Mouse (Mus musculus): Measurements from ENCODE around the gene Cmtm8. TPM values are rescaled to one million over a fixed set of nuclear protein-coding genes. Genes with fewer than 3 reads are reported as not detected.
A peak's percentile ranks its signal among the peaks of the same experiment; 100 is the strongest.

Gene Cmtm8
- polyA plus RNA-seq, 1 experiment from 2014 or later = 29.3 TPM

- no peaks in the 10 kb centered on the region for H3K9me3 ChIP-seq (ENCODE audit: control insufficient read depth, low read length)
- DNase-seq (ENCODE audit: low spot score) (no peak), ATAC-seq (ENCODE audit: low FRiP score) (no peak)
- 93% methylated on average over 8 of the region's 8 CpGs for WGBS
- no peak overlapping the region for H3K27ac ChIP-seq (ENCODE audit: low read depth, low read length)
- H3K4me3 ChIP-seq (ENCODE audit: low read depth, low read length) = no peak overlapping the region
- H3K9ac ChIP-seq (ENCODE audit: low read depth, low read length) = no peak overlapping the region
- no peaks in the 10 kb centered on the region for H3K4me1 ChIP-seq (replicated peaks; ENCODE audit: control insufficient read depth, insufficient read depth, low read length)
- H3K36me3 ChIP-seq (ENCODE audit: control insufficient read depth, insufficient read depth, low read length) = no peaks in the 10 kb centered on the region
- H3K4me2 ChIP-seq (replicated peaks; ENCODE audit: low read depth, low read length) = no peak overlapping the region
- no peaks in the 10 kb centered on the region for H3K27me3 ChIP-seq (ENCODE audit: control insufficient read depth, insufficient read depth, low read length)
Observed at GRCm38 (mm10) chr9:114829669-114830068, 14.3 kb downstream of the Cmtm8 start.

- no peaks in the 10 kb centered on the region for H3K4me1 ChIP-seq (replicated peaks; ENCODE audit: control insufficient read depth, insufficient read depth, low read length)
- no peak overlapping the region for H3K4me3 ChIP-seq (ENCODE audit: low read depth, low read length)
- H3K9me3 ChIP-seq (ENCODE audit: control insufficient read depth, low read length) = no peaks in the 10 kb centered on the region
- H3K4me2 ChIP-seq (replicated peaks; ENCODE audit: low read depth, low read length) = no peak overlapping the region
- WGBS = 96% methylated on average over 6 of the region's 6 CpGs
- DNase-seq (ENCODE audit: low spot score) = no peak
- H3K27ac ChIP-seq (ENCODE audit: low read depth, low read length) = no peak overlapping the region
- no peaks in the 10 kb centered on the region for H3K36me3 ChIP-seq (ENCODE audit: control insufficient read depth, insufficient read depth, low read length)
- H3K27me3 ChIP-seq (ENCODE audit: control insufficient read depth, insufficient read depth, low read length) = no peaks in the 10 kb centered on the region
- H3K9ac ChIP-seq (ENCODE audit: low read depth, low read length) = no peak overlapping the region
- ATAC-seq (ENCODE audit: low FRiP score) = no peak
Observed at GRCm38 (mm10) chr9:114828377-114828776, 15.6 kb downstream of the Cmtm8 start.

GRCm38 (mm10) chr9:114827242-114827852, 16.6 kb downstream of the Cmtm8 start:
- WGBS = 28% methylated on average over 1 of the region's 1 CpGs

GRCm38 (mm10) chr9:114824166-114824565, 19.8 kb downstream of the Cmtm8 start:
- WGBS = 97% methylated on average over 7 of the region's 7 CpGs
- no peak for ATAC-seq (ENCODE audit: low FRiP score)
- no peaks in the 10 kb centered on the region for H3K27me3 ChIP-seq (ENCODE audit: control insufficient read depth, insufficient read depth, low read length)

More at GRCm38 (mm10) chr9:114827242-114827852, 16.6 kb downstream of the Cmtm8 start:
- H3K4me2 ChIP-seq (replicated peaks; ENCODE audit: low read depth, low read length) = no peak overlapping the region
- no peak for DNase-seq (ENCODE audit: low spot score)
- no peaks in the 10 kb centered on the region for H3K4me1 ChIP-seq (replicated peaks; ENCODE audit: control insufficient read depth, insufficient read depth, low read length)
- no peaks in the 10 kb centered on the region for H3K27me3 ChIP-seq (ENCODE audit: control insufficient read depth, insufficient read depth, low read length)
- no peaks in the 10 kb centered on the region for H3K9me3 ChIP-seq (ENCODE audit: control insufficient read depth, low read length)
- no peaks in the 10 kb centered on the region for H3K36me3 ChIP-seq (ENCODE audit: control insufficient read depth, insufficient read depth, low read length)
- no peak overlapping the region for H3K4me3 ChIP-seq (ENCODE audit: low read depth, low read length)
- H3K27ac ChIP-seq (ENCODE audit: low read depth, low read length) = no peak overlapping the region
- no peak overlapping the region for H3K9ac ChIP-seq (ENCODE audit: low read depth, low read length)
- no peak for ATAC-seq (ENCODE audit: low FRiP score)

GRCm38 (mm10) chr9:114821548-114822289, 22.2 kb downstream of the Cmtm8 start:
- no peaks in the 10 kb centered on the region for H3K36me3 ChIP-seq (ENCODE audit: control insufficient read depth, insufficient read depth, low read length)
- WGBS = 85% methylated on average over 15 of the region's 15 CpGs
- DNase-seq (ENCODE audit: low spot score) = no peak
- H3K27me3 ChIP-seq (ENCODE audit: control insufficient read depth, insufficient read depth, low read length) = no peaks in the 10 kb centered on the region
- no peaks in the 10 kb centered on the region for H3K9me3 ChIP-seq (ENCODE audit: control insufficient read depth, low read length)
- H3K4me3 ChIP-seq (ENCODE audit: low read depth, low read length) = no peak overlapping the region
- no peaks in the 10 kb centered on the region for H3K4me1 ChIP-seq (replicated peaks; ENCODE audit: control insufficient read depth, insufficient read depth, low read length)
- no peak overlapping the region for H3K4me2 ChIP-seq (replicated peaks; ENCODE audit: low read depth, low read length)
- ATAC-seq (ENCODE audit: low FRiP score) = no peak
- no peak overlapping the region for H3K9ac ChIP-seq (ENCODE audit: low read depth, low read length)
- no peak overlapping the region for H3K27ac ChIP-seq (ENCODE audit: low read depth, low read length)

More at GRCm38 (mm10) chr9:114824166-114824565, 19.8 kb downstream of the Cmtm8 start:
- H3K27ac ChIP-seq (ENCODE audit: low read depth, low read length) = no peak overlapping the region
- no peak overlapping the region for H3K4me3 ChIP-seq (ENCODE audit: low read depth, low read length)
- H3K4me1 ChIP-seq (replicated peaks; ENCODE audit: control insufficient read depth, insufficient read depth, low read length) = no peaks in the 10 kb centered on the region
- no peaks in the 10 kb centered on the region for H3K9me3 ChIP-seq (ENCODE audit: control insufficient read depth, low read length)
- no peaks in the 10 kb centered on the region for H3K36me3 ChIP-seq (ENCODE audit: control insufficient read depth, insufficient read depth, low read length)
- no peak for DNase-seq (ENCODE audit: low spot score)
- H3K9ac ChIP-seq (ENCODE audit: low read depth, low read length) = no peak overlapping the region
- H3K4me2 ChIP-seq (replicated peaks; ENCODE audit: low read depth, low read length) = no peak overlapping the region

GRCm38 (mm10) chr9:114818918-114819317, 25.0 kb downstream of the Cmtm8 start:
- Histone ChIP-seq H3K36me3 (ENCODE audit: control insufficient read depth, insufficient read depth, low read length) (no peaks in the 10 kb centered on the region), H3K27me3 (ENCODE audit: control insufficient read depth, insufficient read depth, low read length) (no peaks in the 10 kb centered on the region), H3K9ac (ENCODE audit: low read depth, low read length) (no peak overlapping the region), H3K9me3 (ENCODE audit: control insufficient read depth, low read length) (no peaks in the 10 kb centered on the region), H3K4me1 (replicated peaks; ENCODE audit: control insufficient read depth, insufficient read depth, low read length) (no peaks in the 10 kb centered on the region), H3K27ac (ENCODE audit: low read depth, low read length) (no peak overlapping the region), H3K4me2 (replicated peaks; ENCODE audit: low read depth, low read length) (no peak overlapping the region), H3K4me3 (ENCODE audit: low read depth, low read length) (no peak overlapping the region)
- ATAC-seq (ENCODE audit: low FRiP score) (no peak), DNase-seq (ENCODE audit: low spot score) (no peak)
- WGBS = 87% methylated on average over 3 of the region's 3 CpGs

GRCm38 (mm10) chr9:114817012-114817411, 26.9 kb downstream of the Cmtm8 start:
- 73% methylated on average over 7 of the region's 7 CpGs for WGBS
- Histone ChIP-seq H3K9ac (ENCODE audit: low read depth, low read length) (no peak overlapping the region), H3K27ac (ENCODE audit: low read depth, low read length) (no peak overlapping the region), H3K9me3 (ENCODE audit: control insufficient read depth, low read length) (no peaks in the 10 kb centered on the region), H3K4me1 (replicated peaks; ENCODE audit: control insufficient read depth, insufficient read depth, low read length) (no peaks in the 10 kb centered on the region), H3K36me3 (ENCODE audit: control insufficient read depth, insufficient read depth, low read length) (no peaks in the 10 kb centered on the region), H3K27me3 (ENCODE audit: control insufficient read depth, insufficient read depth, low read length) (no peaks in the 10 kb centered on the region), H3K4me3 (ENCODE audit: low read depth, low read length) (no peak overlapping the region), H3K4me2 (replicated peaks; ENCODE audit: low read depth, low read length) (no peak overlapping the region)
- no peak for DNase-seq (ENCODE audit: low spot score)
- ATAC-seq (ENCODE audit: low FRiP score) = no peak

GRCm38 (mm10) chr9:114816121-114816520, 27.8 kb downstream of the Cmtm8 start:
- Histone ChIP-seq H3K36me3 (ENCODE audit: control insufficient read depth, insufficient read depth, low read length) (no peaks in the 10 kb centered on the region), H3K27me3 (ENCODE audit: control insufficient read depth, insufficient read depth, low read length) (no peaks in the 10 kb centered on the region), H3K9ac (ENCODE audit: low read depth, low read length) (no peak overlapping the region), H3K4me2 (replicated peaks; ENCODE audit: low read depth, low read length) (no peak overlapping the region), H3K4me3 (ENCODE audit: low read depth, low read length) (no peak overlapping the region), H3K9me3 (ENCODE audit: control insufficient read depth, low read length) (no peaks in the 10 kb centered on the region), H3K4me1 (replicated peaks; ENCODE audit: control insufficient read depth, insufficient read depth, low read length) (no peaks in the 10 kb centered on the region), H3K27ac (ENCODE audit: low read depth, low read length) (no peak overlapping the region)
- DNase-seq (ENCODE audit: low spot score) = no peak
- 94% methylated on average over 7 of the region's 7 CpGs for WGBS
- no peak for ATAC-seq (ENCODE audit: low FRiP score)

GRCm38 (mm10) chr9:114815315-114815714, 28.6 kb downstream of the Cmtm8 start:
- ATAC-seq (ENCODE audit: low FRiP score) = no peak
- H3K4me3 ChIP-seq (ENCODE audit: low read depth, low read length) = no peak overlapping the region
- H3K36me3 ChIP-seq (ENCODE audit: control insufficient read depth, insufficient read depth, low read length) = no peaks in the 10 kb centered on the region
- WGBS = 84% methylated on average over 4 of the region's 4 CpGs
- no peaks in the 10 kb centered on the region for H3K27me3 ChIP-seq (ENCODE audit: control insufficient read depth, insufficient read depth, low read length)
- H3K4me2 ChIP-seq (replicated peaks; ENCODE audit: low read depth, low read length) = no peak overlapping the region
- H3K4me1 ChIP-seq (replicated peaks; ENCODE audit: control insufficient read depth, insufficient read depth, low read length) = no peaks in the 10 kb centered on the region
- DNase-seq (ENCODE audit: low spot score) = peak; percentile 42
- no peak overlapping the region for H3K9ac ChIP-seq (ENCODE audit: low read depth, low read length)
- no peak overlapping the region for H3K27ac ChIP-seq (ENCODE audit: low read depth, low read length)
- no peaks in the 10 kb centered on the region for H3K9me3 ChIP-seq (ENCODE audit: control insufficient read depth, low read length)
